ENCODE assay signal across 25 mouse cellular contexts in the genomic region with DNA sequence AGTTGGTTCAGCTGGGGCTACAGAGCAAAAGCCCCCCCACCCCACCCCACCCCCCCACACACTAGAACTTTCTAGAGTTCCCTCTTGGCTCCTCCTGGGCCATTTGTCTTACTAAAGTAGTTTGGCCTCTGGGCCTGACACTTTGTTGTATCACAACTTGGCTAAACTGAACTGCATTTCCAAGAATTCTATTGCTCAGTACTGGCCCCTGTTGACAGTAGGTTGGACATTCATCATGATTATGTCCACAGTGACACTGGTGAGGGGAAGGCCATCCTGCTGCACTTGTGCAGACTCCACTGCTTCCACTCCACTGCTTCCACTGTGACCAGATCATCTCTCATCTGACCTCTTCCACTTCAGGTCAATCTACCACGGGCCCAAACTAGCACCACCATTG. TPM values are rescaled to one million over a fixed set of nuclear protein-coding genes. Genes with fewer than 3 reads are reported as not detected.
DNase-seq lines count a peak whose midpoint lies in the region; ATAC-seq and TF ChIP-seq lines count a peak whose summit lies in the region.
"Had no signal": no experiment of that assay in that cellular context is flagged by ENCODE, and none has a peak within 500 bp of the region (broad histone marks: within the 10 kb centered on the region; RNA-seq: fewer than 3 reads in every experiment).

No protein-coding gene starts in this region.

- WGBS in kidney, postnatal 0 days, result 66% methylated on average over 1 of the region's 1 CpGs
- WGBS in kidney, embryonic 15.5 days, result 61% methylated on average over 1 of the region's 1 CpGs

- DNase-seq in adrenal gland, adult 2 months, result peak; percentile 52
- no peak for DNase-seq in adrenal gland, adult 18-20 months (ENCODE audit: low spot score in 2 of 2)
- no peak for DNase-seq in kidney, postnatal 0 days (ENCODE audit: low spot score)
- peak; percentile 28 for DNase-seq in adrenal gland, postnatal 14 days
- DNase-seq in right cerebral cortex, postnatal 25 days, result no peak
- DNase-seq: cerebellum, adult 11-12 months; cerebellum, adult 9-11 months; gastrocnemius, postnatal 10 days; kidney, adult 8-10 months; kidney, postnatal 14 days; layer of hippocampus, adult 9-11 months; liver; lung, adult 2 months; lung, postnatal 36 days; midbrain, embryonic 14.5 days; retina, postnatal 1 day; right cerebral cortex, postnatal 14 days; thymus, postnatal 14 days had no signal

- H3K9me3 ChIP-seq in kidney, postnatal 0 days (replicated peaks; ENCODE audit: low read length), result no peaks in the 10 kb centered on the region
- no peaks in the 10 kb centered on the region for H3K9me3 ChIP-seq in kidney, embryonic 15.5 days (replicated peaks)
- peaks cover 6% of the 10 kb centered on the region for H3K9me3 ChIP-seq in megakaryocyte, embryonic 14.5 days
- H3K9me3 ChIP-seq: embryonic facial prominence, embryonic 13.5 days; neural tube, embryonic 15.5 days; stomach, embryonic 15.5 days had no signal

- no peaks in the 10 kb centered on the region for H3K27me3 ChIP-seq in kidney, postnatal 0 days (ENCODE audit: insufficient read depth, low read length)
- no peaks in the 10 kb centered on the region for H3K27me3 ChIP-seq in kidney, embryonic 15.5 days
- H3K27me3 ChIP-seq in megakaryocyte, embryonic 14.5 days (replicated peaks), result no peaks in the 10 kb centered on the region
- H3K27me3 ChIP-seq: embryonic facial prominence, embryonic 13.5 days; neural tube, embryonic 15.5 days; stomach, embryonic 15.5 days had no signal

- TF ChIP-seq CTCF in kidney, postnatal 0 days (IDR thresholded peaks at IDR 0.05; ENCODE audit: low read depth), result peak; percentile 30; the same call in 1 of the 2 replicates

- no peak overlapping the region for H3K9ac ChIP-seq in kidney, postnatal 0 days (ENCODE audit: low read depth, low read length)
- H3K9ac ChIP-seq in kidney, embryonic 15.5 days, result no peak overlapping the region
- H3K9ac ChIP-seq: embryonic facial prominence, embryonic 13.5 days; neural tube, embryonic 15.5 days; stomach, embryonic 15.5 days had no signal

- H3K4me3 ChIP-seq in kidney, postnatal 0 days (replicated peaks; ENCODE audit: low read depth, low read length), result no peak overlapping the region
- no peak overlapping the region for H3K4me3 ChIP-seq in kidney, embryonic 15.5 days (replicated peaks)
- peak overlapping the region; percentile 46 for H3K4me3 ChIP-seq in megakaryocyte, embryonic 14.5 days (replicated peaks)
- H3K4me3 ChIP-seq: embryonic facial prominence, embryonic 13.5 days; neural tube, embryonic 15.5 days; stomach, embryonic 15.5 days had no signal

- no peaks in the 10 kb centered on the region for H3K4me1 ChIP-seq in kidney, postnatal 0 days (replicated peaks; ENCODE audit: insufficient read depth, low read length)
- H3K4me1 ChIP-seq in kidney, embryonic 15.5 days, result no peaks in the 10 kb centered on the region
- H3K4me1 ChIP-seq in megakaryocyte, embryonic 14.5 days, result peaks cover 19% of the 10 kb centered on the region
- H3K4me1 ChIP-seq: embryonic facial prominence, embryonic 13.5 days; neural tube, embryonic 15.5 days; stomach, embryonic 15.5 days had no signal

- ATAC-seq in kidney, postnatal 0 days (replicated peaks; ENCODE audit: low FRiP score, low read depth), result no peak
- ATAC-seq in kidney, embryonic 15.5 days (replicated peaks; ENCODE audit: low FRiP score), result no peak
- no peak for ATAC-seq in megakaryocyte, adult 5-6 weeks (ENCODE audit: poor library complexity, severe bottlenecking)
- ATAC-seq: hindbrain, embryonic 16.5 days had no signal

- H3K36me3 ChIP-seq in kidney, postnatal 0 days (ENCODE audit: insufficient read depth, low read length), result no peaks in the 10 kb centered on the region
- H3K36me3 ChIP-seq in kidney, embryonic 15.5 days, result no peaks in the 10 kb centered on the region
- no peaks in the 10 kb centered on the region for H3K36me3 ChIP-seq in megakaryocyte, embryonic 14.5 days (replicated peaks; ENCODE audit: low read length)
- H3K36me3 ChIP-seq: embryonic facial prominence, embryonic 13.5 days; neural tube, embryonic 15.5 days; stomach, embryonic 15.5 days had no signal

- H3K27ac ChIP-seq in kidney, postnatal 0 days, result no peak overlapping the region
- H3K27ac ChIP-seq in kidney, embryonic 15.5 days, result no peak overlapping the region
- H3K27ac ChIP-seq: embryonic facial prominence, embryonic 13.5 days; neural tube, embryonic 15.5 days; stomach, embryonic 15.5 days had no signal

- H3K4me2 ChIP-seq in kidney, postnatal 0 days (ENCODE audit: low read length), result no peak overlapping the region
- H3K4me2 ChIP-seq in kidney, embryonic 15.5 days, result no peak overlapping the region
- H3K4me2 ChIP-seq: embryonic facial prominence, embryonic 13.5 days; neural tube, embryonic 15.5 days; stomach, embryonic 15.5 days had no signal

RNA-seq across cellular contexts. Expression of a gene that starts 23.3 kb away (rescaled TPM):
- 10 to 100 TPM; 22.5 to 27.3 TPM for total RNA-seq in adrenal gland, adult 2 months (2021)
- polyA plus RNA-seq in adrenal gland, adult 2 months (2012; rRNA removed), result 84.8 and 107 TPM in 2 replicates
- total RNA-seq in adrenal gland, adult 18-20 months (2021), result 10 to 100 TPM; 15.9 to 21.3 TPM
- 24.9 and 26.8 TPM in 2 replicates for polyA plus RNA-seq in kidney, postnatal 0 days (2015; fragmentation: Nextera tagmentation; extraction: Ambion mirVana)
- 22.9 and 26.8 TPM in 2 replicates for polyA plus RNA-seq in kidney, embryonic 15.5 days (2015; fragmentation: Nextera tagmentation; extraction: Ambion mirVana)
- 6.1 and 19.5 TPM in 2 replicates for polyA plus RNA-seq in megakaryocyte, embryonic 14.5 days (2012; ENCODE audit: insufficient read depth, low replicate concordance)
- 11.9 and 13.0 TPM in 2 replicates for total RNA-seq in megakaryocyte, adult 5-6 weeks (2015)
- total RNA-seq in megakaryocyte, adult 5-6 weeks (2017), result 9.4 and 11.9 TPM in 2 replicates
- 19.7 and 20.3 TPM in 2 replicates for total RNA-seq in adrenal gland, postnatal 14 days (2021)

RNA-seq across cellular contexts. Expression of a gene that starts 45.8 kb away (rescaled TPM):
- total RNA-seq in adrenal gland, adult 2 months (2021), result 10 to 100 TPM; 12.4 to 14.1 TPM
- polyA plus RNA-seq in adrenal gland, adult 2 months (2012; rRNA removed), result 6.8 and 9.4 TPM in 2 replicates
- total RNA-seq in adrenal gland, adult 18-20 months (2021), result 10 to 100 TPM; 14.1 to 19.4 TPM
- 12.4 and 15.2 TPM in 2 replicates for polyA plus RNA-seq in kidney, postnatal 0 days (2015; fragmentation: Nextera tagmentation; extraction: Ambion mirVana)
- polyA plus RNA-seq in kidney, embryonic 15.5 days (2015; fragmentation: Nextera tagmentation; extraction: Ambion mirVana), result 28.1 and 30.2 TPM in 2 replicates
- polyA plus RNA-seq in megakaryocyte, embryonic 14.5 days (2012; ENCODE audit: insufficient read depth, low replicate concordance), result 16.4 and 76.5 TPM in 2 replicates
- total RNA-seq in megakaryocyte, adult 5-6 weeks (2015), result 18.7 and 22.8 TPM in 2 replicates
- 52.4 and 70.8 TPM in 2 replicates for total RNA-seq in megakaryocyte, adult 5-6 weeks (2017)
- total RNA-seq in adrenal gland, postnatal 14 days (2021), result 19.1 and 24.3 TPM in 2 replicates

RNA-seq across cellular contexts. Expression of a gene that starts 52.0 kb away (rescaled TPM):
- total RNA-seq in adrenal gland, adult 2 months (2021), result 10 to 100 TPM; 15.1 to 19.0 TPM
- polyA plus RNA-seq in adrenal gland, adult 2 months (2012; rRNA removed), result 15.9 and 16.7 TPM in 2 replicates
- 10 to 100 TPM; 18.3 to 19.0 TPM for total RNA-seq in adrenal gland, adult 18-20 months (2021)
- 17.4 and 19.5 TPM in 2 replicates for polyA plus RNA-seq in kidney, postnatal 0 days (2015; fragmentation: Nextera tagmentation; extraction: Ambion mirVana)
- 33.1 and 36.1 TPM in 2 replicates for polyA plus RNA-seq in kidney, embryonic 15.5 days (2015; fragmentation: Nextera tagmentation; extraction: Ambion mirVana)
- 1.9 and 2.2 TPM in 2 replicates for polyA plus RNA-seq in megakaryocyte, embryonic 14.5 days (2012; ENCODE audit: insufficient read depth, low replicate concordance)
- total RNA-seq in megakaryocyte, adult 5-6 weeks (2015), result 2.6 and 3.3 TPM in 2 replicates
- total RNA-seq in megakaryocyte, adult 5-6 weeks (2017), result 7.1 and 11.7 TPM in 2 replicates
- 15.6 and 19.5 TPM in 2 replicates for total RNA-seq in adrenal gland, postnatal 14 days (2021)

Comparison
In these comparisons a context has a peak if more than half of its experiments do, and no peak if none do; other contexts are left out.
1. DNase-seq: peak in adrenal gland, adult 2 months (single experiment) and adrenal gland, postnatal 14 days (single experiment); none in adrenal gland, adult 18-20 months (0 of 2), kidney, postnatal 0 days (single experiment) and right cerebral cortex, postnatal 25 days (single experiment).